Mouse (Mus musculus): ENCODE results near the gene Gpha2. TPM values are rescaled to one million over a fixed set of nuclear protein-coding genes. Genes with fewer than 3 reads are reported as not detected.

Gene Gpha2
- total RNA-seq (2021): not detected
- long read RNA-seq, experiment 1: 0 reads
- long read RNA-seq, experiment 2: 0 reads

DNA sequence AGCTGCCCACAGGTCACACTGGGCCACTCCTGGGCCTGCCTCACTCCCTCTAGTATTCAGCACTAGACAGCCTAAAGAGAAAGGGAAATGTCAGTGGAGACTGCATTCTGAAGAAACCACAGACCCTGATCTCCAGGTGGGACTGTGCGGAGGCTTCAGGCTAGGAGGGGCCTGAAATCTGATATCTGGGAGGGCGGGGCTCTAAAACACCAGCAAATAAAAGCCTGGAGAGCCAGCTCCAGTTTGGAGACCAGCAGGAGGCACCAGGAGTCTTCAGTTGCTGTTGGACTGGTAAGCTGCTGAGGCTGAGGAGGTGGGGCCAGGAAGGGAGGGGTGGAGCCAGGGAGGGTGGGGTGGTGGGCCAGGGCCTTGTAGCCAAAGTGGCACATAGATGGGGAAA is at the start of gene Gpha2:
TSS of gene Gpha2 (plus strand) at position 246 of the 400 bp plus-strand sequence.
- DNase-seq: no peak

GRCm38 (mm10) chr19:6178775-6179174 is 47.4 kb upstream of the Gpha2 start:
- H3K27ac ChIP-seq: no peak overlapping the region
- no peak overlapping the region for H3K4me3 ChIP-seq
- no peak for TF ChIP-seq CTCF (IDR thresholded peaks at IDR 0.05)
- DNase-seq: no peak
- intact Hi-C loops (cut with DNase I): no loop called here

More for the DNA sequence above, at the start of gene Gpha2:
- H3K27ac ChIP-seq: no peak within 1 kb of the TSS
- TF ChIP-seq CTCF (IDR thresholded peaks at IDR 0.05): no peak
- no peak within 1 kb of the TSS for H3K4me3 ChIP-seq
- intact Hi-C loops (cut with DNase I): no loop called here

DNA sequence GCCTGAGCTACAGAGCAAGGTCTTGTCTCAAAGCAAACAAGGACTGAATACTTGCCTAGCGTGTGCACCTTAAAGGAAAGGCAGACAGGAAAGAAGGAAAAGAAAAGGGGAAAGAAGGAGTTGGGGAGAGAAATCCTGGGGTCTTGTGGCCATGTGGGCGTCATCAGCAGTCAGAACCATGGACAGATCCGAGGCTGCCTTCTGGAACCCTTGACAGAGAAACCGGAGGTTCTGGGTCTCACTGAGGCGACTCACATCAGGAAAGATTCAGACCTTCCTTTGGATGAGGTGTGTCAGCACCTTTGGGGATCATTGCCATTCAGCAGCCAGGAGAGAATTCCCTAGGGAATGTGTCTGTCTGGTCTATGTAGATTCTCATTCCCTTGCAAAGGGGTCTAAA is 44.6 kb upstream of the Gpha2 start:
- no peak for TF ChIP-seq CTCF (IDR thresholded peaks at IDR 0.05)
- Histone ChIP-seq H3K4me3 (no peak overlapping the region), H3K27ac (no peak overlapping the region)
- intact Hi-C loops (cut with DNase I): no loop called here
- no peak for DNase-seq

GRCm38 (mm10) chr19:6182534-6182933 is 43.6 kb upstream of the Gpha2 start:
- intact Hi-C loops (cut with DNase I): no loop called here
- DNase-seq: no peak
- Histone ChIP-seq H3K27ac (no peak overlapping the region), H3K4me3 (no peak overlapping the region)
- no peak for TF ChIP-seq CTCF (IDR thresholded peaks at IDR 0.05)

- Histone ChIP-seq H3K4me3 (no peak within 1 kb of the TSS), H3K27ac (no peak within 1 kb of the TSS)
- TF ChIP-seq CTCF (IDR thresholded peaks at IDR 0.05): no peak
- intact Hi-C loops (cut with DNase I): no loop called here
- no peak for DNase-seq
Measured at GRCm38 (mm10) chr19:6184131-6184530, 42.0 kb upstream of the Gpha2 start, which contains the start of gene Majin. Majin (plus strand) TSS chr19:6184388.

GRCm38 (mm10) chr19:6204265-6204664 is 21.9 kb upstream of the Gpha2 start:
- intact Hi-C loops (cut with DNase I): no loop called here
- TF ChIP-seq CTCF (IDR thresholded peaks at IDR 0.05): no peak
- Histone ChIP-seq H3K4me3 (no peak overlapping the region), H3K27ac (no peak overlapping the region)
- DNase-seq: no peak

DNA sequence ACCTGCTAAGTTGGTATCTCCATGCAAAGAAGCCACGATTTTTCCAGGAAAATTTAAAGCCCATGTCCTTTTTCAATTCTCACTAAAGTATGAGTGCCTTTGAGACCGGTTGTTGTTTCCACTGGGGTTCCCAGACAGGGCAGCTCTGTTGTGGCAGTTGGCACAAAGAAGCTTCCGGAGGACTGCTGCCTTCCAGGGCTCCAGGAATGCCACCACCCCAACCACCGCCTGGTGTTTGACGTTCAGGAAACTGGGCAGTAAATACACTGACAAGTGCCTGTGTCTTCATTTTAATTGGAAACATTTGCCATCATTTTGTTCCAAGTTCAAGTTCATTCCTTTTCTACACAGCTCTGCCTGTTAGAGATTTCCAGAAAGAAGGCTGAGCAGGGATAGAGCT is 19.5 kb upstream of the Gpha2 start:
- no peak overlapping the region for H3K4me3 ChIP-seq
- no peak for TF ChIP-seq CTCF (IDR thresholded peaks at IDR 0.05)
- no peak for DNase-seq
- intact Hi-C loops (cut with DNase I): no loop called here
- no peak overlapping the region; the same call in 1 of the 2 replicates for H3K27ac ChIP-seq

DNA sequence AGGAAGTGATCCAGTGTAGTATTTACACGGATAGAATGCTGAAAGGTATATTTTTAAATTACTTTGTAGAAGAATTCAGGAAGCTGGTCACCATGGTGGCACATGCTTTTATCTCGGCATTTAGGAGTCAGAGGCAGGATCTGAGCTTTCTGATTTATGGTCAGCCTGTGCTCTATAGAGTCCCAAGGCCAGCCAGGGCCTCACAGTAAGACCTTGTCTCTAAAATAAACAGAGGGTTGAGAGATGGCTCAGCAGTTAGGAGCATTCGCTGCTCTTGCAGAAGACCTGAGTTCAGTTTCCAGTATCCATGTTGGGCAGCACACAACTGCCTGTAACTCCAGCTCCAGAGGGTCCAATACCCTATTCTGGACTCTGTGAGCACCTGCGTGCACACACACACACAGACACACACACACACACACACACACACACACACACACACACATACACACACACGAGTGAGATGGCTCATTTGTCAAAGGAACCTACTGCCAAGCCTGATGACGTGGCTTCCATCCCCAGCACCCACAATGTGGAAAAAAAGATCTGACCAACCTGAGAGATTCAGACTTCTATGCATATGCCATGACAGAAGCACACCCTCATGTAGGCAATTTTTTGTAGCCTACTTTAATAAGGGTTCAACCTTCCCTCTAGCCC is 10.0 kb upstream of the Gpha2 start:
- no peak for DNase-seq
- Histone ChIP-seq H3K27ac (no peak overlapping the region), H3K4me3 (no peak overlapping the region)
- intact Hi-C loops (cut with DNase I): no loop called here
- no peak for TF ChIP-seq CTCF (IDR thresholded peaks at IDR 0.05)

- Histone ChIP-seq H3K27ac (no peak overlapping the region), H3K4me3 (no peak overlapping the region)
- no peak for DNase-seq
- TF ChIP-seq CTCF (IDR thresholded peaks at IDR 0.05): no peak
- intact Hi-C loops (cut with DNase I): no loop called here
Measured at GRCm38 (mm10) chr19:6218606-6219005, 7.6 kb upstream of the Gpha2 start.

DNA sequence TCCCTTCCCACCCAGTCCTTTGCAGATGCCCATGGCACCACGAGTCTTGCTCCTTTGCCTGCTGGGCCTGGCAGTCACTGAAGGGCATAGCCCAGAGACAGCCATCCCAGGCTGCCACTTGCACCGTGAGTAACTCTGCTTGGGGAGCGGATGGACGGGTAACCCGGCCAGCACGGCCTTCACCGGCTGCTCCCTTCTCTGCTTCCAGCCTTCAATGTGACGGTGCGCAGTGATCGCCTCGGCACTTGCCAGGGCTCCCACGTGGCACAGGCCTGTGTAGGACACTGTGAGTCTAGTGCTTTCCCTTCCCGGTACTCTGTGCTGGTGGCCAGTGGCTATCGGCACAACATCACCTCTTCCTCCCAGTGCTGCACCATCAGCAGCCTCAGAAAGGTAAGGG is 583 bp downstream of the Gpha2 start:
- intact Hi-C loops (cut with DNase I): no loop called here
- Histone ChIP-seq H3K4me3 (no peak overlapping the region), H3K27ac (no peak overlapping the region)
- no peak for DNase-seq
- TF ChIP-seq CTCF (IDR thresholded peaks at IDR 0.05): no peak

DNA sequence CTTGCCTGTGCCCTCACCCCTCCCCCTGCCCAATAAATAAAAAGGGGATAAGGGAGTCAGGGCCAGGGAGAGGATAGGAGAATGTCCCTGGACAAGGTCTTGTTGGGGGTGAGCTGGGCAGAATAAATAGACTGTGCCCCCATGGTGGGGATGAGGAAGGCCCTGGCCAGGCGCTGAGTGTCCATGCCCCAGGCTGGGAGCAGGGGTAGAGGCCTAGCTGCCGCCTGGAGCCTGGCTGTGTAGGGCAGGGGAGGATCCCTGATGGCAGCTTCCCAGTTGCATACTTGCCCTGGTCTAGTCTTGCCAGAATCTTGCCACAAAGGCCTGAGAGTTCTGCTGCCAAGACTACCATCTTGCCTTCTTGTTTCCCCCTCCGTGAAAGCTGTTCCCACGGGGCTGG is 1.7 kb downstream of the Gpha2 start:
- DNase-seq: no peak
- Histone ChIP-seq H3K4me3 (no peak overlapping the region), H3K27ac (no peak overlapping the region)
- no peak for TF ChIP-seq CTCF (IDR thresholded peaks at IDR 0.05)
- intact Hi-C loops (cut with DNase I): no loop called here

DNA sequence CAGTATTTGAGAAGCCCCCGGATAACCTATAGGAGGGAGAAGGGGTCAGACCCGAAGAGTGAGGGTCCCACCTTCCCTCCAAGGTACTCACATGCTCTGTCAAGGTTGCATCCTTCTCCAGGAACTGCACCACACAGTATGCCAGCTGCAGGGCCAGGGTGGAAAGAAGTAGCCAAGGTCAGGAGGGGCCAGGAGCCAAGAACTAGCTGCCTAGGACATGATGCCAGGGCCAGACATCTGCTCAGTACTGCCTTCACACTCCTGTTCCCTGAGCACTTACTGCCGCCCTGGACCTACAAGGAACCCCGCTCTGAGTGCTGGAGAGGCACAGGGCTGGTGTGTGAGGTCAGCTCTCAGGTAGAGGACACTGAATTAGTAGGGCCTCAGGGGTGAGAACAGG is 4.2 kb downstream of the Gpha2 start:
- Histone ChIP-seq H3K27ac (no peak overlapping the region), H3K4me3 (no peak overlapping the region)
- DNase-seq: peak; percentile 73
- intact Hi-C loops (cut with DNase I): no loop called here
- no peak for TF ChIP-seq CTCF (IDR thresholded peaks at IDR 0.05)

DNA sequence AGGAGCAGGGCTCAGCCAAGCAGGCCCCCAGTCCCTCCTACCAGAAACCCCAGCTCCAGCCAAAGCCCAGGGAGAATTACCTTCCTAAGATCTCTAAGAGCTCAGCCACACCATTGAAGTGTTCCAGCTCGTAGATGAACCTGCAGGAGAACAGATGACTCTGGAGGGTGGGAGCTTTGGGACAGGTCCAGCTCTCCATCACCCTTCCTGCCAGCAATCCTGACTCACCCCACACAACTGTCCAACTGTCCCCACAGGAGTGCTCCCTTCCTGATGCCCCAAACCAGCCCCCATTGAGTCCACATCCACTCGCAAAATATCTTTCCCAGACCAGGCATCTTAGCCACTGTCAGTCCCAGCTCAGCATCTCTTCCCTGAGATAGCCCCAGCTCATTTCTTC is 4.9 kb downstream of the Gpha2 start:
- TF ChIP-seq CTCF (IDR thresholded peaks at IDR 0.05): no peak
- H3K27ac ChIP-seq: no peak overlapping the region
- H3K4me3 ChIP-seq: no peak overlapping the region
- no peak for DNase-seq
- intact Hi-C loops (cut with DNase I): no loop called here

GRCm38 (mm10) chr19:6233647-6234046 is 7.5 kb downstream of the Gpha2 start:
- Histone ChIP-seq H3K27ac (no peak overlapping the region), H3K4me3 (no peak overlapping the region)
- DNase-seq: no peak
- no peak for TF ChIP-seq CTCF (IDR thresholded peaks at IDR 0.05)
- intact Hi-C loops (cut with DNase I): loop anchor here (2.0 kb wide), 1 partner anchor 93 kb away; the partner anchor contains the start of genes Arl2 and Batf2
